Mouse (Mus musculus) neural tube, embryonic 11.5 days (tissue): ENCODE measurements at regions not wholly inside any gene's neighbourhood (a gene's known extent, or its start where the extent isn't known, plus 50 kb on each side); places are given as distances from the start of the nearest gene placed in this dataset.

Source experiments
- ATAC-seq: fragments of 200-750 bp; cut with Nextera tagmentation; 2 replicates; pipeline ENCODE4 v1.8.0; 2017; ENCODE audit warnings: moderate number of reproducible peaks, mild to moderate bottlenecking, moderate TSS enrichment, moderate library complexity; ENCODE audit not compliant: insufficient read depth, low FRiP score, low TSS enrichment
- DNase-seq: peaks from one replicate; pipeline ENCODE4 v3.0.0-alpha.2; 2015; ENCODE audit warnings: low spot score
- H3K27ac ChIP-seq: fragments of 300-500 bp; sonication (generic); 2 replicates; pipeline ENCODE4 v1.5.1; 2014; ENCODE audit warnings: low read depth, mild to moderate bottlenecking, low read length
- H3K27me3 ChIP-seq: fragments of 300-500 bp; sonication (generic); 2 replicates; pipeline ENCODE4 v1.6.1; 2014; ENCODE audit warnings: mild to moderate bottlenecking, low read length, mixed read lengths; ENCODE audit not compliant: control insufficient read depth, insufficient read depth
- H3K36me3 ChIP-seq: fragments of 300-500 bp; sonication (generic); 2 replicates; pipeline ENCODE4 v1.6.1; 2014; ENCODE audit warnings: mild to moderate bottlenecking, low read length, moderate library complexity, mixed read lengths; ENCODE audit not compliant: control insufficient read depth, insufficient read depth
- H3K4me1 ChIP-seq: fragments of 300-500 bp; sonication (generic); 2 replicates; pipeline ENCODE4 v1.6.1; 2014; ENCODE audit warnings: low read length, mixed read lengths; ENCODE audit not compliant: control insufficient read depth, insufficient read depth
- H3K4me2 ChIP-seq: fragments of 300-500 bp; sonication (generic); 2 replicates; pipeline ENCODE4 v1.6.1; 2014; ENCODE audit warnings: low read depth, mild to moderate bottlenecking, moderate library complexity
- H3K4me3 ChIP-seq: fragments of 300-500 bp; sonication (generic); 2 replicates; pipeline ENCODE4 v1.5.1; 2014; ENCODE audit warnings: low read depth, low read length
- H3K9ac ChIP-seq: fragments of 300-500 bp; sonication (generic); 2 replicates; pipeline ENCODE4 v1.6.1; 2014; ENCODE audit warnings: mild to moderate bottlenecking, low read length
- H3K9me3 ChIP-seq: fragments of 300-500 bp; sonication (generic); 2 replicates; pipeline ENCODE4 v1.6.1; 2016; ENCODE audit warnings: low read length; ENCODE audit not compliant: control insufficient read depth
- WGBS: fragments of 180-500 bp; shearing (Covaris S2); extraction: QIAGEN DNeasy Blood & Tissue Kit; methylation state at CpG from one replicate; pipeline ENCODE4 v1.1.7; 2014; 5-methylcytosine and 5-hydroxymethylcytosine counted together

DNA sequence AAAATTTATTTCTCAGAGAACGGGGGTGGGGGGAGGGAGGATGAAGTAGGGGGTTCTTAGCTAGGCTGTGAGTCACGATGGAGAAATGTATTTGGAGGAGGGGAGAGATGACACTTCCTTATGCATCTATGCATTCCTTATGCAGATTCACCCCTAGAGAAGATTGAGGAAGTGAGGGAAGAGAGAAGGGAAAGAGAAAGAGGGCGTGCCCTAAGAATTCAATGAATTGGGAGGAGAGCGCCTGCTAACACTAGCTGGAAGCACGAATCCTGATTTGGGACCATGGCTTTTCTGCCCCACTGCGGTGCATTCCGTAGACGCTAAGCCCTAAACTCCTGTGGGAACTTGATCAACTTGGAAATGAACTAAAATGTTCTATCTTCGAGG, 56.1 kb downstream of the Foxi3 start:
- H3K9me3 ChIP-seq: 0 out of 2 replicates have a peak, but pooled peaks cover 2% of the 10 kb centered on the region
- peak overlapping the region; percentile 81 for H3K4me2 ChIP-seq
- ATAC-seq (peak; percentile 25; the same call in 1 of the 2 replicates), DNase-seq (no peak)
- WGBS: 18% methylated on average over 9 of the region's 9 CpGs
- no peak overlapping the region for H3K27ac ChIP-seq
- no peaks in the 10 kb centered on the region for H3K4me1 ChIP-seq
- H3K27me3 ChIP-seq: no peaks in the 10 kb centered on the region
- H3K9ac ChIP-seq: no peak overlapping the region
- H3K4me3 ChIP-seq: peak overlapping the region; percentile 43
- no peaks in the 10 kb centered on the region for H3K36me3 ChIP-seq

DNA sequence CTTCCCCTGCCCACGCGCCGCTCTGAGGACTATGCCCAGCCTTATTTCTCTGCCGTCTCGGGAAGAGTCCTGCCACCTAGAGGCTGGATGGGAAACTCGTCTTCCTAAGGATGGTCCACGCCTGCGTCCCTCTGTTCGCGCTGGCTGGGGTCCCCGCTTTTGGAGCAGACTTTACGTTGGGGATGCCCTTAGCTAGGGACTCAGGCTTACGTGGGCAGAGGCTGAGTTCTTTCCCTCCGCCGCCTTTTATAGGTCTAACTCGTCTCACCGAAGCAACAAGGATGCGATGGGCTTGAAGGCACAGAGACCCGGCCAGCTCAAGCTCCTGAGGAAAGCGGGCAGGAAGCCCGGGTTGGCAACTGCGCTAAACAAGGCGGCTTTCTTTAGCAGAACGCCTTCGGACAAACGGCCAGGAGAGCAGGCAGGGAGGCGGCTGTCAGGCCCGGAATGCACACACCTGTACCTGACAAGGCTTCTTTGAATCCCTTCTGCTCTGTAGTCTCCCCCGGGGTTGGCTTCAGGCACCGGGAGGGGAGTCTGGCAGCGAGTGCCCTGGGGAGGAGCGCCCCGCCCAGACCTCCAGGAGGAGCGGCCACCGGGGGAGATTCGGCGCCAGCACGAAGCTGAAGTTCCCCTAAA, 56.6 kb downstream of the Foxi3 start:
- H3K4me1 ChIP-seq: no peaks in the 10 kb centered on the region
- DNase-seq (peak; percentile 84), ATAC-seq (peak; percentile 94)
- H3K27ac ChIP-seq: no peak overlapping the region
- no peaks in the 10 kb centered on the region for H3K36me3 ChIP-seq
- H3K9ac ChIP-seq: peak overlapping the region; percentile 53
- 0 out of 2 replicates have a peak, but pooled peaks cover 2% of the 10 kb centered on the region for H3K9me3 ChIP-seq
- peak overlapping the region; percentile 81 for H3K4me2 ChIP-seq
- H3K27me3 ChIP-seq: no peaks in the 10 kb centered on the region
- peak overlapping the region; percentile 43 for H3K4me3 ChIP-seq
- under 1% methylated on average over 36 of the region's 38 CpGs for WGBS

DNA sequence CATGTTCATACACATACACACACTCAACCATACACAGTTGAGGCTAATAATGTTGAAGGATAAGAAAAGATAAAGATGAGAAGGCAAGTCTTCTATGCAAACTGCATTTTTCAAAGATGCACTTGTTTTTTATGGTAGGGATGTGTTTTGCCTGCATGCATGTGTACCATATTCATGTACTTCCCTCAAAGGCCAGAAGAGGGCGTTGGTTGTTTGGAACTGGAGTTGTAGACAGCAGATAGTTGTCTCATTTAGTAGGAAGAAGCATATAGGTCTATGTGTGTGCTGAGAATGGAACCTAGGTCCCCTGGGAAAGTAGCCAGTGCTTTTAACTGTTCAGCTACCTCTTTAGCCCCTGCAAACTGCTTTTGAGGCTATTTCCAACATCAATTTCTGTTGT, 60.1 kb downstream of the Foxi3 start:
- H3K4me2 ChIP-seq: no peak overlapping the region
- H3K27ac ChIP-seq: no peak overlapping the region
- H3K9ac ChIP-seq: no peak overlapping the region
- H3K9me3 ChIP-seq: no peaks in the 10 kb centered on the region
- no peaks in the 10 kb centered on the region for H3K4me1 ChIP-seq
- 10% methylated on average over 1 of the region's 1 CpGs for WGBS
- H3K36me3 ChIP-seq: no peaks in the 10 kb centered on the region
- no peaks in the 10 kb centered on the region for H3K27me3 ChIP-seq
- no peak overlapping the region for H3K4me3 ChIP-seq
- DNase-seq (no peak), ATAC-seq (no peak)

GRCm38 (mm10) chr6:71021353-71021752, 65.0 kb downstream of the Foxi3 start:
- no peak overlapping the region for H3K4me2 ChIP-seq
- ATAC-seq: no peak
- 11% methylated on average over 9 of the region's 9 CpGs for WGBS
- no peaks in the 10 kb centered on the region for H3K36me3 ChIP-seq
- H3K9me3 ChIP-seq: no peaks in the 10 kb centered on the region
- H3K27ac ChIP-seq: no peak overlapping the region
- DNase-seq: no peak
- H3K4me3 ChIP-seq: no peak overlapping the region
- no peaks in the 10 kb centered on the region for H3K4me1 ChIP-seq
- no peaks in the 10 kb centered on the region for H3K27me3 ChIP-seq
- H3K9ac ChIP-seq: no peak overlapping the region

DNA sequence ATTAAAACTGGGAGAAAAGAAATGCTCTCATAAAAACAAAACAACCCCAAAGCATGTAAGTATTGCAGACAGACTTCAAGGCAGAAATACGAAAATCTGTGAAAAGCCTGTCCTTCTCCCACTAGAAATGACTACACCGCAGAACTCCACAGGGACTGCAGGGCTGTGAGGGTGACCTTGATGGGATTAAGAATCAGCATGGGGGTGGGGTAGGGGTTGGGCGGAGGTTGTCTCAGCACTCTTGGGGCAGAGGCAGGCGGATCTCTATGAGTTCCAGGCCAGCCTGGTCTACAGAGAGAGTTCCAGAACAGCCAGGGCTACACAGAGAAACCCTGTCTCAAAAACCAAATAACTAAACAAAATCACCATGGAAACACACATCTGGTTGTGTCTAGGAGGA, 69.1 kb downstream of the Foxi3 start:
- DNase-seq: no peak
- H3K27me3 ChIP-seq: no peaks in the 10 kb centered on the region
- ATAC-seq: no peak
- H3K9ac ChIP-seq: no peak overlapping the region
- no peak overlapping the region for H3K4me3 ChIP-seq
- WGBS: 82% methylated on average over 4 of the region's 4 CpGs
- no peaks in the 10 kb centered on the region for H3K36me3 ChIP-seq
- no peak overlapping the region for H3K27ac ChIP-seq
- H3K9me3 ChIP-seq: no peaks in the 10 kb centered on the region
- no peak overlapping the region for H3K4me2 ChIP-seq
- no peaks in the 10 kb centered on the region for H3K4me1 ChIP-seq

- DNase-seq (no peak), ATAC-seq (no peak)
- Histone ChIP-seq H3K4me3 (no peak overlapping the region), H3K27me3 (no peaks in the 10 kb centered on the region), H3K36me3 (no peaks in the 10 kb centered on the region), H3K4me2 (no peak overlapping the region), H3K9me3 (no peaks in the 10 kb centered on the region), H3K9ac (no peak overlapping the region), H3K27ac (no peak overlapping the region), H3K4me1 (no peaks in the 10 kb centered on the region)
- 83% methylated on average over 6 of the region's 6 CpGs for WGBS
Measured at GRCm38 (mm10) chr6:71029663-71030062, 73.3 kb downstream of the Foxi3 start.

GRCm38 (mm10) chr6:71030541-71030940, 74.2 kb downstream of the Foxi3 start:
- ATAC-seq (no peak), DNase-seq (no peak)
- Histone ChIP-seq H3K27me3 (no peaks in the 10 kb centered on the region), H3K4me1 (no peaks in the 10 kb centered on the region), H3K9me3 (no peaks in the 10 kb centered on the region), H3K4me2 (no peak overlapping the region), H3K27ac (no peak overlapping the region), H3K36me3 (no peaks in the 10 kb centered on the region), H3K9ac (no peak overlapping the region), H3K4me3 (no peak overlapping the region)
- WGBS: 74% methylated on average over 5 of the region's 5 CpGs

DNA sequence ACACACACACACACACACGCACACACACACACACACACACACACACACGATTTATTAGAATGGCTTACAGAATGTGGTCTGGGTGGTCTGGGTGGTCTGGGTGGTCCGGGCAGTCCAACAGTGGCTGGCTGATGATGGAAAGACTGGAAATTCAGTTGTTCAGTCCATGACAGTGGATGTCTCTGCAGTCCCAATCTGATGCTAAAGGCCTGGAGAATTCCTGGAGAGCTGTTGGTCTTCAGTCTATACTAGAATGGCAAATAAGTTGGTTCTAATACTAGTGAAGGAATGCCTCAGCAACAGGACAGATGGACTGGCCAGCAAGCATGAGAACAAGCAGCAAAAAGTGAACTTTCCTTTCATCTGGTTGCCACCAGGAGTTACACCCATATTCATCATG, 87.9 kb downstream of the Foxi3 start:
- H3K27me3 ChIP-seq: no peaks in the 10 kb centered on the region
- no peak overlapping the region for H3K27ac ChIP-seq
- DNase-seq (no peak), ATAC-seq (no peak)
- H3K9me3 ChIP-seq: no peaks in the 10 kb centered on the region
- no peak overlapping the region for H3K9ac ChIP-seq
- no peak overlapping the region for H3K4me3 ChIP-seq
- H3K4me1 ChIP-seq: no peaks in the 10 kb centered on the region
- no peaks in the 10 kb centered on the region for H3K36me3 ChIP-seq
- 90% methylated on average over 2 of the region's 3 CpGs for WGBS
- no peak overlapping the region for H3K4me2 ChIP-seq

- Histone ChIP-seq H3K36me3 (no peaks in the 10 kb centered on the region), H3K9me3 (no peaks in the 10 kb centered on the region), H3K4me2 (no peak overlapping the region), H3K27ac (no peak overlapping the region), H3K9ac (no peak overlapping the region), H3K27me3 (no peaks in the 10 kb centered on the region), H3K4me1 (no peaks in the 10 kb centered on the region), H3K4me3 (no peak overlapping the region)
- DNase-seq: no peak
- no peak for ATAC-seq
- 92% methylated on average over 4 of the region's 4 CpGs for WGBS
Measured at GRCm38 (mm10) chr6:71045261-71045660, 88.9 kb downstream of the Foxi3 start.
